Mouse (Mus musculus): ENCODE measurements around the gene Stum. TPM values are rescaled to one million over a fixed set of nuclear protein-coding genes. Genes with fewer than 3 reads are reported as not detected.
"Not testable (repeated sequence)": the region's sequence is repeated elsewhere in the genome, so short reads cannot be mapped to it uniquely, and the experiment has no call there.

Gene Stum
- total RNA-seq, 2 experiments from 2014 or later = 294 to 316 TPM

DNA sequence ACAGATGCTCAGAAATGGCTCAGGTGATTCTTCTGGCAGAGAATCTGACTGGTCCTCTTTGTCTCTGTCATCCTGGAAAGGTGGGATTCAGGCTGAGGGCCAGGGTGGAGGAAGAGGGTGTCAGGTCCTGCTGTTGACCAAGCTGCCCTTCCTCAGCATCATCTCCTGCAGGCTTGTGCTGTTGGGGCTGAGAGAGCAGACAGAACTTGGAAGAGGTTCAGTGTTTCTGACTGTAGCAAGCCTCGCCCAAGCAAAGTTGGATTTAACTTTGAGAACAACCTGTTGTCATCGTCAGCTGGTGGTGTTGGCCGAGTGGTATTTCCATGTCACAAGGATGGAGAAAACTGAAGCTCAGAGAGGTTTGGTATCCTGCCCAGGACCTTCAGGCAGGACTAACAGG lies 78.6 kb downstream of the Stum start:
- DNase-seq = no peak

GRCm38 (mm10) chr1:180403694-180404606 lies 79.4 kb downstream of the Stum start:
- no peak for DNase-seq

GRCm38 (mm10) chr1:180403357-180403693 lies 80.0 kb downstream of the Stum start:
- DNase-seq = no peak

DNA sequence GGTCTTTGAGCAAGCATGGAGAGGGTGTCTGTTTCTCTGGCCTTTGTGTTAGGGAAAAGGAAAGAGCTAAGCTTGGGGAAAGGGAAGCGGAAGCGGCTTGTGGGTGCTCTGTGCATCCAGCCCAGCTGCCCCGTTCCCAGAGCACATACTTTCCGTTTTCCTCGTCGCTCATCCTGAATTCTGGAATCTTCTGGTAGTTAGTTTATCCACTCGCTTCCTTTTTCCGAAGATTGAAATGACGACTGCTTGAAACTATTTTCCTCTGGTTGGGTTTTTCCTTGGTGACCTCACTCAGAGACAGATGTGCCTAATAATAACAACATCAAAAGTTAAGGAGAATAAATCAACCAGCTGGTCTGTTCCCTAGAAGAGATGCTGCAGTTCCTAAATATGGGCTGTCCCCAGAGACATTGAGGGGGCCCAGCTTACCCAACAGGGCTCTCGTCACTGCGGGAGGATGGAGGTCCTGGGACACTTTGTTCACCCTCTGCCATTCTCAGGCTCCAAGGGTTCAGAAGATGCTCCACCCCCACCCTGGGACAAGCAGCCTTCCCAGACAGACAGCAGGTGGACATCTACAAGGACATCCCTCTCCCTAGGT lies 80.7 kb downstream of the Stum start:
- DNase-seq = no peak

GRCm38 (mm10) chr1:180401725-180402124 lies 81.6 kb downstream of the Stum start:
- no peak for DNase-seq

GRCm38 (mm10) chr1:180400691-180401455 lies 82.4 kb downstream of the Stum start:
- no peak for DNase-seq

- no peak for DNase-seq
Measured at GRCm38 (mm10) chr1:180398446-180398845, 84.9 kb downstream of the Stum start.

GRCm38 (mm10) chr1:180397734-180398133 lies 85.6 kb downstream of the Stum start:
- no peak for DNase-seq

DNA sequence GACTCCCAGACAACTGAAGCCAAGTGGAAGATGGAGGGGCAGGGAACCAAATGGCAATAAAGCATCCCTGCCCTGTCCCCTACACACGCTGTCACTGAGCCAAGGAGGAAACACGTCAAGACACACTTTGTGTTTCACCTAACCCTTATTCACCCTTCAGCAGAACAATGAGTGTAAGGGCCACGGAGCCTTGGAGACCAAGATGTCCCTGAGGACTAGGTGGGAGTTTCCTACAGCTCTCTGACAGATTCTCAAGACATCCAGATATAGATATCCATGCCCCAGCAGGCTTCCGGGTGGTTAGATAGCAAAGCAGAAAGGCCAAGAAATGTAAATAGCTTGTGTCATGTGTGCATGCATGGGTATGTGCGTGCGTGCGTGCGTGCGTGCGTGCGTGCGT lies 89.4 kb downstream of the Stum start:
- no peak for DNase-seq

- DNase-seq = no peak
Measured at GRCm38 (mm10) chr1:180393017-180393797, 90.1 kb downstream of the Stum start.

GRCm38 (mm10) chr1:180392137-180392798 lies 91.0 kb downstream of the Stum start:
- no peak for DNase-seq

DNA sequence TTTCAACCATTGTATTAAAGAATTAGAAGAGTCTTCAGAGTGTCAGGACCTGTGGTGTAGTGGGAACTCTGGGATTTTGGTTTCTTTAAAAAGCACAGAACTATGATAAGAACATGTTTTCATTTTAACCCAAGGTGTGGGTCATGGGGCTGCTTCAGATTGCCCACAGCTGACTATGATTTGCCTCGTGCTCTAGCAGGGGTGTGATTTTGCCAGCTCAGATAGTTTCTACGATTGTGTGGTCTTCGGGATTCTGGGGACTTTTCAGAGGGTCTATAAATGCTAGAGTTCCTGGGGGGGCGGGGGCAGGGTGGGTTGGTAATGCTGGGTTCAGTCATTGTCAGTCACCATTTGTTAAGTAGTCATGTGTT lies 91.7 kb downstream of the Stum start:
- no peak for DNase-seq

DNA sequence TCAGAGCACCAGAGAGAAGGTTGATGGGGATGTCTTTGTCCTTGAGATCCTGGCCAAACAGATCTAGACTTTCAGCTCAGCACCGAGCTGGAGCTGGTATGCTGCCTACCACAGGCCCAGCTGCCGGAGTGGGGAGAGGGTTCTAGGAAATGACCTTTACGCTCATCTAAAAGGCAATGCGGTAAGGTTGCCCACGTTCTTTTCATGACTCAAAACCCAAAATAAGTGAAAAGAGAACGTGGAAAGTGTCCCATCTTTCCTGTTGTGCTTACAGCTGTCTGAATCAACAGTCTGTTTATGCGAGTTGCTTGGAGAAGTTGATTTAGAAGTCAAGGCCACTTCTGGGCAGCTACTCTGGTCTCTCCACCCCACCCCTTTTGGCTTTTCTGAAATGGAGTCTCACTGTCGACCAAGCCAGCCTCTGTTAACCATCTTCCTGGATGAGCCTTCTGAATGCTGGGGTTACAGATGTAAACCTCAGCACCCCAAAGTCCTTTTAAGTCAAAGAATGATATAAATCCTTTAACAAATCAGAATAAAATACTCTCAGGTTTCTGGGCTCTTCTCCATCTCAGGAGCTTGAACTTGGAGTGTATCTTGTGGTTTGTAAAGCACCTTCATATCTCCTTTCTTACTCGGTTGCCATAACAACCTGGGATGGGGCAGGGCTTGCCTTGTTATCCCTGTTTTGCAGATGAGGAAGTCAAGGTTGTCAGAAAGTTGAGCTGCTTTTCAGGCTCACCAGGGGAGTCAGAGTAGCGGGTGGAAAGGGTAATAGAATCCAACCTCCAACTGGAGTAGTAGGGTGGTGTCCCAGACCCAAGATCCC lies 92.3 kb downstream of the Stum start:
- DNase-seq = no peak

GRCm38 (mm10) chr1:180390321-180390731 lies 93.0 kb downstream of the Stum start:
- no peak for DNase-seq

- not testable (repeated sequence) for DNase-seq
Measured at GRCm38 (mm10) chr1:180389213-180389760, 94.0 kb downstream of the Stum start.

GRCm38 (mm10) chr1:180388481-180388880 lies 94.8 kb downstream of the Stum start:
- no peak for DNase-seq

- no peak for DNase-seq
Measured at GRCm38 (mm10) chr1:180387750-180388480, 95.4 kb downstream of the Stum start.

DNA sequence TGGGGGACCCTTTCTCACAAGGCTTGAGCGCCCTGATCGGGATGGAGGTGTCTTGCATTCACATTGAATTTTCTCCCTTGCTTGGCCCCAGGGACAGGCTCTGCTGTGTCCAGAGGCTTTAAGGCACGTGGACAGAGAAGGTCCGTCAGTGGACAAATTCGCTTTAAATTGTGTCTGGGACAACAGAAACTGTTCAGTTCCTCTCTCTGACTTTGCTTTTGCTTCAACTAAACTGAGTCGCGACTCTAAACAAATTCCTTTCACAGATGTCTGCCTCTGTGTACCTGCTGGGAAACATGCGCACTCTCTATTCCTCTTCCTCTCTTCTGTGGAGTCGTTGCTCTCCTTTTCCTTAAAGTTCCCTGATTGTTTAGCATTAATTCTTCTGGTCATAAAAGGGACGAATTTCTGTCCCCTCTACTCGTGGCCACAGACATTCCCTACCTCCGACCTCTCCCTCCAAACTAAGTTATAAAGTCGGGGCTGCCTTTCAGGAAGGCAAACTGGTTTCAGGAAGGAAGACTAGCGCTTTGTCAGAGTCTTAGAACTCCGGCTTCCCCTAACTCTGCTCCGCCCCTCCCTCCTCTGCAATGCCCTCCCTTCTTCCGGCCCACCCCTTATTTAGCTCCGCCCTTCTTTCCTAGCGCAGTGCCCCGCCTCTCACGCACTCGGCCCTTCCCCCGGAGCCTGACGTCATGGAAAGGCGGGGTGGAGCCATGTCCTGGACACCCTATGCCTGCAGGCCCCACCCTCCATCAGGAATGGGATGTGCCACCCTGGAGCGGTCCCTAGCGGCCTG lies 96.2 kb downstream of the Stum start:
- DNase-seq = peak; percentile 99

DNA sequence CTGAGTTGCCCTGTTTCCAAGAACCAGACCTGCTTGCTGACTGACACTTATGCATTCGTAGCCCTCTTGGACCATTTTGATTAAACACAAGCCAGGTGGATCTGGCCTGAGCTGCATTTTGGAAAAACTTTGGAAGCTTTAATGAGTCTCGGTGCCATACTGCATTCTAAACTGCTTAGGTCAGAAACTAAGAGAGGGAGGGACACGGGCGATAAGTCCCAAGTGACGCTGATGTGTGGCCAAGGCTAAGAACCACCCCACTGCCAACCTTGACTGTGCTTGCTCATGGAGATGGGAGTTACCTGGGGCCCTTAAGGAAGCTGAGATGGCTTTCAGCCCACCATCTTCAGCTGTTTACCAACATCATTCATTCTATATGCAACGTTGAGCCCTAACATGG lies 98.0 kb downstream of the Stum start:
- DNase-seq = no peak
